Mouse (Mus musculus): ENCODE results near the gene Wdr18.

Wdr18 gene

GRCm38 (mm10) chr10:79927324-79928029, 32.5 kb upstream of the Wdr18 start:
- peak; percentile 70 for DNase-seq

- peak; percentile 59 for DNase-seq
These were observed 31.8 kb upstream of the Wdr18 start for GRCm38 (mm10) chr10:79928030-79928694.

- peak; percentile 65 for DNase-seq
These were observed 30.8 kb upstream of the Wdr18 start for GRCm38 (mm10) chr10:79928907-79929701.

- peak; percentile 53 for DNase-seq
These were observed 29.8 kb upstream of the Wdr18 start for GRCm38 (mm10) chr10:79929967-79930825.

- DNase-seq, result no peak
These were observed 29.1 kb upstream of the Wdr18 start for GRCm38 (mm10) chr10:79930826-79931186.

- peak; percentile 49 for DNase-seq
These were observed 28.2 kb upstream of the Wdr18 start for GRCm38 (mm10) chr10:79931797-79932196.

- peak; percentile 78 for DNase-seq
These were observed 27.2 kb upstream of the Wdr18 start for GRCm38 (mm10) chr10:79932736-79933135.

- DNase-seq, result peak; percentile 60
These were observed 26.7 kb upstream of the Wdr18 start for GRCm38 (mm10) chr10:79933145-79933679.

GRCm38 (mm10) chr10:79933861-79934260, 26.1 kb upstream of the Wdr18 start:
- no peak for DNase-seq

- peak; percentile 78 for DNase-seq
These were observed 25.7 kb upstream of the Wdr18 start for GRCm38 (mm10) chr10:79934272-79934721.

- no peak for DNase-seq
These were observed 25.0 kb upstream of the Wdr18 start for GRCm38 (mm10) chr10:79934794-79935569.

- no peak for DNase-seq
These were observed 23.6 kb upstream of the Wdr18 start for GRCm38 (mm10) chr10:79936284-79936910.

- peak; percentile 73 for DNase-seq
These were observed 23.0 kb upstream of the Wdr18 start for GRCm38 (mm10) chr10:79936911-79937441.

GRCm38 (mm10) chr10:79937775-79938526, 22.0 kb upstream of the Wdr18 start:
- no peak for DNase-seq

GRCm38 (mm10) chr10:79940749-79941148, 19.2 kb upstream of the Wdr18 start:
- no peak for DNase-seq

- DNase-seq, result no peak
These were observed 17.0 kb upstream of the Wdr18 start for GRCm38 (mm10) chr10:79942988-79943387.

- DNase-seq, result no peak
These were observed 16.5 kb upstream of the Wdr18 start for GRCm38 (mm10) chr10:79943471-79943901.

- DNase-seq, result no peak
These were observed 14.3 kb upstream of the Wdr18 start for GRCm38 (mm10) chr10:79945507-79946234.

GRCm38 (mm10) chr10:79946752-79947322, 13.1 kb upstream of the Wdr18 start:
- DNase-seq, result no peak

All from cerebellum, adult 11-12 months (tissue).